Mouse (Mus musculus) embryo, embryonic 11 days (tissue): Measurements from ENCODE around the gene Rhog.

ENCODE experiments used
- DNase-seq: peaks from one replicate; pipeline ENCODE4 v3.0.0-alpha.2; 2015

The Rhog gene

GRCm38 (mm10) chr7:102211071-102211470 is 44.8 kb downstream of the Rhog start:
- DNase-seq = no peak

DNA sequence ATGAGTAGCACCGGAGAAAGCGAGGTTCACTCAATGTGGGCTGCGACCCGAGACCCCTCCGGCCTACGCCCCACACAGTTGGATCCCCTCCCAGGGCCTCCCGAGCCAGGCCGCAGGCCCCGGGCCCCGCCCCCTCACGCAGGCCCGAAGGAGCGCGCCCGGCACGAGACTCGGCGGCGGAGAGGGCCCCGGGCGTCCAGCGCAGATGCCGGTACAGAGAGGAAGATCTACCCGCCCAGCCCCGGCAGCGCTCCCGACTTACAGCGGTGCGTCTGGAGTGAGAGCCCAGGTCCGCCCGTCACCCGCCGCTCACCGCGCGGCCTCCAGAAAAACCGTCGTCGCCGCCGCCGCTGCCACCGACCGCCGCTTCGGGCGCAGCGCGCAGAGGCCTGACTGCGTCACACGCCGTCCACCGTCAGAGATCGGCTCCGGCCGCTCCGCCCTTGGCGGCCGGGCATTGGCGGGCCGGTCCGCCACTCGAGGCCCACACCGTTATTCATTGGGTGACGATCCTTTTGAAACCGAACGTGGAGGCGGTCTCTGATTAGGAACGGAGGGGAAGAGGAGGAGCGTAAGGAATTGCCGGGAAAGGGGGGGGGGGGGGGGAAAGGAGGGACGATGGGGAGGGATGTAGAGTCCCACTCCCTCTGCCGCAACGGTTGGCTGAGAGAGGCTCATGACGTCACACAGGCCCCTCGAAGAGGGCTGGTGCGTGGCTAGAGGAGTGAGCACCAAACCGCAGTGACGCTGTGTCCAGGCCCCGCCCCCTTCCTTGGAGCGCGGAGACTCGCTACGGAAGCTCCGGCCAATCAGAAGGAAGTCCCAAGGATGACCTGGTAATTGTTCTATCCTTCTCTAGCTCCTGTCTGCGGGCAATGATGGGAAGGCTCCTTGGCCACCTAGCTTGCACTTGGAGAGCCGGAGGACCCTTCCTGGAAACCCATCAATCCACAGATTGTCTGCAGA is 45.8 kb downstream of the Rhog start, which contains the start of the genes Nup98 and Pgap2:
Nup98 (minus strand) TSS at position 421 of the 966 bp plus-strand sequence.
Pgap2 (plus strand) TSS at position 453 of the 966 bp plus-strand sequence.
- DNase-seq = peak; percentile 100

- DNase-seq = no peak
These were observed 47.0 kb downstream of the Rhog start for GRCm38 (mm10) chr7:102208806-102209363.

DNA sequence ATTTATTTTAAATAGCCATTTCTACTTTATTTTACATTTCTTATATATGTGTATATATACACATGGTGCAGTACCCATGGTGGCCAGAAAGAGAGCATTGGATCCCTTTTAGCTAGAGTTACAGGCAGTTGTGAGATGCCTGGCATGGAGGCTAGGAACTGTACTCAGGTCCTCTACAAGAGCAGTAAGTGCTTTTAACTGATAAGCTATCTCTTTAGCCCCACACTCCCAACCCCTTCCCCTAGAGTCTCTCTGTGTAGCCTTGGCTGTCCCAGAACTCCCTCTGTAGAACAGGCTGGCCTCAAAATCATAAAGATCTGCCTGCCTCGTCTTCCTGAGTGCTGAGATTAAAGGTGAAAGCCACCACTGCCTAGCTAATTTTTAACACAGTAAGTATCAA is 50.2 kb downstream of the Rhog start:
- no peak for DNase-seq

GRCm38 (mm10) chr7:102204296-102204857 is 51.5 kb downstream of the Rhog start:
- no peak for DNase-seq

GRCm38 (mm10) chr7:102200996-102201785 is 54.7 kb downstream of the Rhog start:
- no peak for DNase-seq

DNA sequence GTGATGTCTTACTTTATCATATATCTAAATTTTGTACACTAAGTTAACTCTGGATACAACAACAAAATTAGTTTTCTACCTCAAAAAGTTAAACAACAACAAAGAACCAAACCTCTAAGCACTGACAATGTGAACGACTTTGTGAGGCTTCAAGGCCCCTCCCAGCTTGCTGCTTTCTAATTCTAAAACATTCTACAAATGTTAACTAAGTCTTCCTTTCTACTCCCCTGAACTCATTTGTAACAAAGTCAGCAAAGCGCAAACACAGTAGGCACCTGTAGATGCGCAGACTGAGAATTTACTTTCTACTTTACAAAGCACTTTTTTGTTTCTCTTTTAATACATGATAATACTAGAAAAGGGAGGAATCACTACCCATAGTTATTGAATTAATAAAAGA is 55.3 kb downstream of the Rhog start:
- DNase-seq = no peak

- no peak for DNase-seq
These were observed 63.5 kb downstream of the Rhog start for GRCm38 (mm10) chr7:102192356-102192755.
